Mouse (Mus musculus) thymus, adult 2 months (tissue): Measurements from ENCODE around the gene Arl15.

Experiments
- CTCF ChIP-seq: fragments of 200-500 bp; IDR thresholded peaks from 2 replicates; pipeline ENCODE4 v1.5.1; 2012; ENCODE audit warnings: mild to moderate bottlenecking, control low read depth, low read length, moderate library complexity, borderline replicate concordance; ENCODE audit not compliant: control insufficient read depth, poor library complexity, insufficient read depth; ENCODE audit errors: extremely low read depth
- POLR2A ChIP-seq: fragments of 200-500 bp; IDR thresholded peaks from 2 replicates; pipeline ENCODE4 v1.6.1; 2012; ENCODE audit warnings: mild to moderate bottlenecking, low read length, control low read depth, moderate library complexity; ENCODE audit not compliant: control insufficient read depth, poor library complexity, insufficient read depth; ENCODE audit errors: extremely low read depth

GRCm38 (mm10) chr13:113840421-113840820 lies 46.1 kb downstream of the Arl15 start:
- TF ChIP-seq POLR2A, result no peak
- no peak for TF ChIP-seq CTCF
